Mouse (Mus musculus) intestine, embryonic 15.5 days (tissue): ENCODE measurements at regions not wholly inside any gene's neighbourhood (a gene's known extent, or its start where the extent isn't known, plus 50 kb on each side); places are given as distances from the start of the nearest gene placed in this dataset.
"Not testable (repeated sequence)": the region's sequence is repeated elsewhere in the genome, so short reads cannot be mapped to it uniquely, and the experiment has no call there.

Experiments
- ATAC-seq: fragments of 200-750 bp; cut with Nextera tagmentation; 2 replicates; pipeline ENCODE4 v1.8.0; 2017; ENCODE audit warnings: moderate TSS enrichment, moderate library complexity
- H3K27ac ChIP-seq: fragments of 300-500 bp; sonication (generic); 2 replicates; pipeline ENCODE4 v1.5.1; 2015; ENCODE audit warnings: mild to moderate bottlenecking, inconsistent platforms
- H3K27me3 ChIP-seq: fragments of 300-500 bp; sonication (generic); replicated peaks from 2 replicates; pipeline ENCODE4 v1.6.1; 2015; ENCODE audit warnings: inconsistent platforms
- H3K36me3 ChIP-seq: fragments of 300-500 bp; sonication (generic); 2 replicates; pipeline ENCODE4 v1.6.1; 2015; ENCODE audit warnings: inconsistent platforms
- H3K4me1 ChIP-seq: fragments of 300-500 bp; sonication (generic); replicated peaks from 2 replicates; pipeline ENCODE4 v1.6.1; 2015; ENCODE audit warnings: inconsistent platforms
- H3K4me2 ChIP-seq: fragments of 300-500 bp; sonication (generic); replicated peaks from 2 replicates; pipeline ENCODE4 v1.6.1; 2015; ENCODE audit warnings: mild to moderate bottlenecking, inconsistent platforms
- H3K4me3 ChIP-seq: fragments of 300-500 bp; sonication (generic); replicated peaks from 2 replicates; pipeline ENCODE4 v1.5.1; 2015; ENCODE audit warnings: inconsistent platforms
- H3K9ac ChIP-seq: fragments of 300-500 bp; sonication (generic); 2 replicates; pipeline ENCODE4 v1.6.1; 2015; ENCODE audit warnings: inconsistent platforms
- H3K9me3 ChIP-seq: fragments of 300-500 bp; sonication (generic); 2 replicates; pipeline ENCODE4 v1.6.1; 2016; ENCODE audit warnings: inconsistent platforms
- WGBS: fragments of 180-500 bp; shearing (Covaris S2); methylation state at CpG from one replicate; pipeline ENCODE4 v1.1.7; 2015; 5-methylcytosine and 5-hydroxymethylcytosine counted together

GRCm38 (mm10) chr13:57007236-57007635, 111.4 kb upstream of the Trpc7 start:
- H3K4me3 ChIP-seq, H3K4me2 ChIP-seq, H3K4me1 ChIP-seq, H3K9me3 ChIP-seq, H3K27me3 ChIP-seq, H3K27ac ChIP-seq, ATAC-seq, H3K36me3 ChIP-seq, H3K9ac ChIP-seq: not testable (repeated sequence)
- 87% methylated on average over 8 of the region's 8 CpGs for WGBS

GRCm38 (mm10) chr13:57003565-57004132, 107.9 kb upstream of the Trpc7 start:
- H3K4me1 ChIP-seq, result no peaks in the 10 kb centered on the region
- no peaks in the 10 kb centered on the region for H3K36me3 ChIP-seq
- no peaks in the 10 kb centered on the region for H3K9me3 ChIP-seq
- ATAC-seq, result no peak
- no peak overlapping the region for H3K9ac ChIP-seq
- H3K4me2 ChIP-seq, result no peak overlapping the region
- no peak overlapping the region for H3K4me3 ChIP-seq
- H3K27ac ChIP-seq, result no peak overlapping the region
- 44% methylated on average over 8 of the region's 8 CpGs for WGBS
- H3K27me3 ChIP-seq, result no peaks in the 10 kb centered on the region

- Histone ChIP-seq H3K36me3 (no peaks in the 10 kb centered on the region), H3K27ac (no peak overlapping the region), H3K4me2 (no peak overlapping the region), H3K9me3 (no peaks in the 10 kb centered on the region), H3K4me1 (no peaks in the 10 kb centered on the region), H3K4me3 (no peak overlapping the region), H3K9ac (no peak overlapping the region), H3K27me3 (no peaks in the 10 kb centered on the region)
- no peak for ATAC-seq
Measured at GRCm38 (mm10) chr13:56992022-56992421, 96.2 kb upstream of the Trpc7 start.

- H3K9me3 ChIP-seq, result no peaks in the 10 kb centered on the region
- H3K9ac ChIP-seq, result no peak overlapping the region
- H3K27ac ChIP-seq, result no peak overlapping the region
- H3K4me2 ChIP-seq, result no peak overlapping the region
- H3K27me3 ChIP-seq, result no peaks in the 10 kb centered on the region
- no peaks in the 10 kb centered on the region for H3K4me1 ChIP-seq
- no peak overlapping the region for H3K4me3 ChIP-seq
- 65% methylated on average over 3 of the region's 3 CpGs for WGBS
- no peaks in the 10 kb centered on the region for H3K36me3 ChIP-seq
- no peak for ATAC-seq
Measured at GRCm38 (mm10) chr13:56974063-56974462, 78.3 kb upstream of the Trpc7 start.

- Histone ChIP-seq H3K9me3 (no peaks in the 10 kb centered on the region), H3K4me3 (no peak overlapping the region), H3K27me3 (no peaks in the 10 kb centered on the region), H3K36me3 (no peaks in the 10 kb centered on the region), H3K4me1 (no peaks in the 10 kb centered on the region), H3K27ac (no peak overlapping the region), H3K4me2 (no peak overlapping the region), H3K9ac (no peak overlapping the region)
- ATAC-seq, result no peak
- 38% methylated on average over 5 of the region's 5 CpGs for WGBS
Measured at GRCm38 (mm10) chr13:56955358-56955757, 59.6 kb upstream of the Trpc7 start.

- ATAC-seq, result no peak
- no peaks in the 10 kb centered on the region for H3K4me1 ChIP-seq
- no peaks in the 10 kb centered on the region for H3K27me3 ChIP-seq
- H3K4me2 ChIP-seq, result no peak overlapping the region
- H3K4me3 ChIP-seq, result no peak overlapping the region
- no peak overlapping the region for H3K9ac ChIP-seq
- H3K27ac ChIP-seq, result no peak overlapping the region
- 88% methylated on average over 6 of the region's 6 CpGs for WGBS
- H3K9me3 ChIP-seq, result no peaks in the 10 kb centered on the region
- no peaks in the 10 kb centered on the region for H3K36me3 ChIP-seq
Measured at GRCm38 (mm10) chr13:56948086-56948485, 52.3 kb upstream of the Trpc7 start.

- no peak overlapping the region for H3K4me3 ChIP-seq
- H3K4me1 ChIP-seq, result no peaks in the 10 kb centered on the region
- ATAC-seq, result no peak
- no peak overlapping the region for H3K27ac ChIP-seq
- no peak overlapping the region for H3K9ac ChIP-seq
- no peaks in the 10 kb centered on the region for H3K36me3 ChIP-seq
- H3K9me3 ChIP-seq, result no peaks in the 10 kb centered on the region
- no peaks in the 10 kb centered on the region for H3K27me3 ChIP-seq
- H3K4me2 ChIP-seq, result no peak overlapping the region
- WGBS, result 77% methylated on average over 7 of the region's 7 CpGs
Measured at GRCm38 (mm10) chr13:56947266-56947665, 51.5 kb upstream of the Trpc7 start.
